Mouse (Mus musculus) CH12.LX (cell line): ENCODE data around the gene Opcml. TPM values are rescaled to one million over a fixed set of nuclear protein-coding genes. Genes with fewer than 3 reads are reported as not detected.

ENCODE experiments used
- DNase-seq: peaks from one replicate; pipeline ENCODE4 v3.0.0-alpha.2; 2013; ENCODE audit errors: extremely low read depth
- H3K27ac ChIP-seq: 2 replicates; pipeline ENCODE4 v1.5.1; 2012; ENCODE audit warnings: low read depth, mild to moderate bottlenecking, control low read depth, moderate library complexity; ENCODE audit not compliant: insufficient read depth
- H3K27me3 ChIP-seq: replicated peaks from 2 replicates; pipeline ENCODE3; 2012; ENCODE audit warnings: inconsistent platforms
- H3K36me3 ChIP-seq, 2 experiments: replicated peaks in 1 of 2; 2 replicates each; pipeline versions ENCODE3 to v1.6.1; 2012; ENCODE audit warnings: inconsistent platforms in 1 of 2, low read length in 1 of 2, mild to moderate bottlenecking in 1 of 2, mixed read lengths in 1 of 2, moderate library complexity in 1 of 2; ENCODE audit not compliant: control insufficient read depth in 1 of 2, insufficient read depth in 1 of 2
- H3K4me1 ChIP-seq, 2 experiments: 2 replicates each; pipeline ENCODE4 v1.6.1; 2012; ENCODE audit warnings: inconsistent platforms in 1 of 2, moderate library complexity in 1 of 2; ENCODE audit not compliant: insufficient read depth in 2 of 2, control insufficient read depth in 1 of 2
- H3K4me2 ChIP-seq: 2 replicates; pipeline ENCODE4 v1.6.1; 2012; ENCODE audit warnings: low read depth, mild to moderate bottlenecking, control low read depth; ENCODE audit not compliant: poor library complexity, insufficient read depth, severe bottlenecking
- H3K4me3 ChIP-seq, 3 experiments: fragments of 150-350 bp in 1 of 3; sonication (generic) in 1 of 3; replicated peaks in 1 of 3; 2 replicates each; pipeline versions ENCODE3 to v1.5.1; 2011 to 2012; ENCODE audit warnings: low read depth in 2 of 3, low read length in 2 of 3, mild to moderate bottlenecking in 2 of 3, moderate library complexity in 2 of 3, control low read depth in 1 of 3, improper control_type of control experiment in 1 of 3, inconsistent platforms in 1 of 3, mixed read lengths in 1 of 3; ENCODE audit not compliant: poor library complexity in 1 of 3
- H3K79me2 ChIP-seq: replicated peaks from 2 replicates; pipeline ENCODE4 v1.6.1; 2012; ENCODE audit warnings: mild to moderate bottlenecking, moderate library complexity; ENCODE audit not compliant: control insufficient read depth, poor library complexity, insufficient read depth, severe bottlenecking; ENCODE audit errors: extremely low read depth
- H3K9ac ChIP-seq: 2 replicates; pipeline ENCODE4 v1.6.1; 2012; ENCODE audit warnings: low read depth, mild to moderate bottlenecking, control low read depth, moderate library complexity; ENCODE audit not compliant: insufficient read depth
- H3K9me3 ChIP-seq: replicated peaks from 2 replicates; pipeline ENCODE3; 2012; ENCODE audit warnings: low read length, inconsistent platforms, mixed read lengths
- CHD1 ChIP-seq: IDR thresholded peaks from 2 replicates; pipeline ENCODE4 v1.6.1; 2012; ENCODE audit warnings: low read depth, low read length, improper control_type of control experiment, inconsistent platforms
- CHD2 ChIP-seq: IDR thresholded peaks from 2 replicates; pipeline ENCODE4 v1.6.1; 2011; ENCODE audit warnings: low read length, improper control_type of control experiment
- E2F4 ChIP-seq: IDR thresholded peaks from 2 replicates; pipeline ENCODE4 v1.6.1; 2011; ENCODE audit warnings: low read depth, low read length, improper control_type of control experiment; ENCODE audit not compliant: insufficient replicate concordance
- ELF1 ChIP-seq: IDR thresholded peaks from 2 replicates; pipeline ENCODE4 v1.6.1; 2014; ENCODE audit warnings: low read depth, mild to moderate bottlenecking, inconsistent platforms, low read length, improper control_type of control experiment
- EP300 ChIP-seq: IDR thresholded peaks from 2 replicates; pipeline ENCODE4 v1.6.1; 2011; ENCODE audit warnings: low read length, improper control_type of control experiment
- GABPA ChIP-seq: IDR thresholded peaks from 2 replicates; pipeline ENCODE4 v1.6.1; 2012; ENCODE audit warnings: low read depth, low read length, improper control_type of control experiment, inconsistent platforms; ENCODE audit not compliant: insufficient replicate concordance
- IRF4 ChIP-seq: IDR thresholded peaks from 2 replicates; pipeline ENCODE4 v1.6.1; 2014; ENCODE audit warnings: low read depth, mild to moderate bottlenecking, inconsistent platforms, low read length, improper control_type of control experiment
- JUN ChIP-seq: IDR thresholded peaks from 2 replicates; pipeline ENCODE4 v1.6.1; 2011; ENCODE audit warnings: low read depth, mild to moderate bottlenecking, low read length, improper control_type of control experiment, moderate library complexity; ENCODE audit not compliant: insufficient read depth
- JUND ChIP-seq: conservative IDR thresholded peaks from 2 replicates; pipeline ENCODE4 v1.6.1; 2011; ENCODE audit warnings: low read depth, low read length, improper control_type of control experiment
- KAT2A ChIP-seq: IDR thresholded peaks from 2 replicates; pipeline ENCODE4 v1.6.1; 2012; ENCODE audit warnings: low read length, improper control_type of control experiment, inconsistent platforms; ENCODE audit not compliant: insufficient replicate concordance
- MAFK ChIP-seq: IDR thresholded peaks from 2 replicates; pipeline ENCODE4 v1.6.1; 2011; ENCODE audit warnings: low read length, improper control_type of control experiment; ENCODE audit not compliant: insufficient replicate concordance
- MAZ ChIP-seq: IDR thresholded peaks from 2 replicates; pipeline ENCODE4 v1.6.1; 2012; ENCODE audit warnings: low read depth, mild to moderate bottlenecking, inconsistent platforms, low read length, improper control_type of control experiment, moderate library complexity
- MXI1 ChIP-seq: IDR thresholded peaks from 2 replicates; pipeline ENCODE4 v1.6.1; 2011; ENCODE audit warnings: mild to moderate bottlenecking, low read depth, low read length, improper control_type of control experiment
- NELFE ChIP-seq: IDR thresholded peaks from 2 replicates; pipeline ENCODE4 v1.6.1; 2011; ENCODE audit warnings: low read depth, low read length, improper control_type of control experiment
- NRF1 ChIP-seq: IDR thresholded peaks from 2 replicates; pipeline ENCODE4 v1.6.1; 2014; ENCODE audit warnings: low read depth, mild to moderate bottlenecking, inconsistent platforms, low read length, improper control_type of control experiment, moderate library complexity
- PAX5 ChIP-seq: IDR thresholded peaks from 2 replicates; pipeline ENCODE4 v1.6.1; 2012; ENCODE audit warnings: low read length, inconsistent platforms, mixed read lengths
- POLR2A ChIP-seq: IDR thresholded peaks from 2 replicates; pipeline ENCODE4 v1.6.1; 2011; ENCODE audit warnings: low read depth, mild to moderate bottlenecking, improper control_type of control experiment, low read length
- RAD21 ChIP-seq: IDR thresholded peaks from 2 replicates; pipeline ENCODE4 v1.6.1; 2011; ENCODE audit warnings: low read depth, mild to moderate bottlenecking, low read length, improper control_type of control experiment, moderate library complexity
- SIN3A ChIP-seq: IDR thresholded peaks from 2 replicates; pipeline ENCODE4 v1.6.1; 2012; ENCODE audit warnings: low read length, improper control_type of control experiment, inconsistent platforms
- SMC3 ChIP-seq: IDR thresholded peaks from 2 replicates; pipeline ENCODE4 v1.6.1; 2011; ENCODE audit warnings: low read depth, low read length, improper control_type of control experiment
- TBP ChIP-seq: conservative IDR thresholded peaks from 2 replicates; pipeline ENCODE4 v1.6.1; 2011; ENCODE audit warnings: low read depth, low read length, improper control_type of control experiment
- TCF12 ChIP-seq: IDR thresholded peaks from 2 replicates; pipeline ENCODE4 v1.6.1; 2014; ENCODE audit warnings: low read depth, mild to moderate bottlenecking, inconsistent platforms, low read length, improper control_type of control experiment
- UBTF ChIP-seq: IDR thresholded peaks from 2 replicates; pipeline ENCODE4 v1.6.1; 2012; ENCODE audit warnings: low read depth, mild to moderate bottlenecking, inconsistent platforms, low read length, improper control_type of control experiment, moderate library complexity
- USF1 ChIP-seq: IDR thresholded peaks from 2 replicates; pipeline ENCODE4 v1.6.1; 2014; ENCODE audit warnings: low read depth, mild to moderate bottlenecking, inconsistent platforms, low read length, improper control_type of control experiment
- USF2 ChIP-seq: conservative IDR thresholded peaks from 2 replicates; pipeline ENCODE4 v1.6.1; 2011; ENCODE audit warnings: low read depth, low read length, improper control_type of control experiment
- ZC3H11A ChIP-seq: IDR thresholded peaks from 2 replicates; pipeline ENCODE4 v1.6.1; 2012; ENCODE audit warnings: low read depth, mild to moderate bottlenecking, inconsistent platforms, low read length, improper control_type of control experiment
- ZKSCAN1 ChIP-seq: IDR thresholded peaks from 2 replicates; pipeline ENCODE4 v1.6.1; 2012; ENCODE audit warnings: low read depth, inconsistent platforms, low read length, improper control_type of control experiment, borderline replicate concordance
- ZMIZ1 ChIP-seq: IDR thresholded peaks from 2 replicates; pipeline ENCODE4 v1.6.1; 2012; ENCODE audit warnings: low read depth, mild to moderate bottlenecking, inconsistent platforms, low read length, improper control_type of control experiment
- dilution Hi-C: fragments of 300-500 bp; cut with MboI; formaldehyde crosslinking; loops from 2 replicates; pipeline ENCODE4 v1.14.3; 2020; ENCODE audit warnings: low sequenced_read_pairs; ENCODE audit not compliant: extremely low pct_unique_long_range_greater_than_20kb, extremely low pct_ligation_motif_present
- in situ Hi-C: fragments of 300-500 bp; cut with MboI; formaldehyde crosslinking; loops from 3 replicates; pipeline ENCODE4 v1.14.3; 2019; ENCODE audit warnings: low sequenced_read_pairs, low pct_ligation_motif_present, low pct_unique_long_range_greater_than_20kb, mixed read lengths
- polyA plus RNA-seq: library from polyadenylated mRNA; unstranded; fragments of >175 nt; gene quantifications from 2 replicates; pipeline ENCODE4 v1.2.1, GENCODE M21; 2012; ENCODE audit warnings: low read depth; ENCODE audit not compliant: insufficient read length
- total RNA-seq, 2 experiments: library from RNA; depleted of rRNA; stranded (reverse); fragments of 300-350 nt in 1 of 2; fragments of >200 nt in 1 of 2; gene quantifications; 2 replicates each; pipeline ENCODE4 v1.2.3; 2012 to 2014

The Opcml gene
- total and polyA plus RNA-seq, 3 experiments, result 0.34 to 0.60 TPM; not detected in 1

- DNase-seq, result no peak
- Histone ChIP-seq H3K79me2 (no peaks in the 10 kb centered on the region), H3K27ac (no peak overlapping the region), H3K9ac (no peak overlapping the region), H3K9me3 (peaks cover 15% of the 10 kb centered on the region), H3K36me3 (no peaks in the 10 kb centered on the region), H3K4me3 (no peak overlapping the region), H3K4me2 (no peak overlapping the region), H3K4me1 (peaks cover 0 to 5% of the 10 kb centered on the region in 2 experiments; a peak in 1 of 4 replicates), H3K27me3 (no peaks in the 10 kb centered on the region)
- TF ChIP-seq KAT2A (no peak), E2F4 (no peak), ZC3H11A (no peak), JUN (no peak), USF2 (no peak), NELFE (no peak), JUND (no peak), CHD1 (no peak), MXI1 (no peak), NRF1 (no peak), SMC3 (no peak), POLR2A (no peak), IRF4 (no peak), UBTF (no peak), RAD21 (no peak), GABPA (no peak), TBP (no peak)
- in situ Hi-C loops, result no loop called here
- dilution Hi-C loops, result no loop called here
Measured at GRCm38 (mm10) chr9:27986604-27987588, 196.3 kb downstream of the Opcml start.

GRCm38 (mm10) chr9:27991611-27992010 lies 201.0 kb downstream of the Opcml start:
- Histone ChIP-seq H3K36me3 (no peaks in the 10 kb centered on the region), H3K4me1 (no peaks in the 10 kb centered on the region), H3K79me2 (no peaks in the 10 kb centered on the region), H3K9me3 (peaks cover 22% of the 10 kb centered on the region), H3K27me3 (no peaks in the 10 kb centered on the region), H3K4me2 (no peak overlapping the region), H3K27ac (no peak overlapping the region), H3K9ac (no peak overlapping the region), H3K4me3 (no peak overlapping the region)
- no peak for TF ChIP-seq SMC3
- TF ChIP-seq IRF4, result no peak
- no peak for TF ChIP-seq TCF12
- TF ChIP-seq CHD2, result no peak
- TF ChIP-seq NELFE, result no peak
- no peak for TF ChIP-seq EP300
- no peak for TF ChIP-seq JUND
- TF ChIP-seq PAX5, result no peak
- TF ChIP-seq NRF1, result no peak
- TF ChIP-seq MAZ, result no peak
- TF ChIP-seq UBTF, result no peak
- TF ChIP-seq SIN3A, result no peak
- no peak for TF ChIP-seq JUN
- TF ChIP-seq USF1, result no peak
- no peak for TF ChIP-seq MXI1
- no peak for TF ChIP-seq ZMIZ1
- TF ChIP-seq MAFK, result no peak
- TF ChIP-seq ELF1, result no peak
- TF ChIP-seq ZKSCAN1, result no peak
- in situ Hi-C loops, result no loop called here
- no peak for DNase-seq
- dilution Hi-C loops, result no loop called here
